Mouse (Mus musculus) kidney, adult 2 months (tissue): ENCODE results near the gene Gm10521.

ENCODE experiments used
- CTCF ChIP-seq: fragments of 200-500 bp; conservative IDR thresholded peaks from 2 replicates; pipeline ENCODE4 v1.5.1; 2011; ENCODE audit warnings: low read depth, mild to moderate bottlenecking, control low read depth, low read length, moderate library complexity, mixed read lengths; ENCODE audit not compliant: insufficient read depth, insufficient read length
- POLR2A ChIP-seq: fragments of 200-500 bp; IDR thresholded peaks from one replicate; pipeline ENCODE4 v1.6.1; 2011; ENCODE audit warnings: low read depth, low read length, control low read depth

DNA sequence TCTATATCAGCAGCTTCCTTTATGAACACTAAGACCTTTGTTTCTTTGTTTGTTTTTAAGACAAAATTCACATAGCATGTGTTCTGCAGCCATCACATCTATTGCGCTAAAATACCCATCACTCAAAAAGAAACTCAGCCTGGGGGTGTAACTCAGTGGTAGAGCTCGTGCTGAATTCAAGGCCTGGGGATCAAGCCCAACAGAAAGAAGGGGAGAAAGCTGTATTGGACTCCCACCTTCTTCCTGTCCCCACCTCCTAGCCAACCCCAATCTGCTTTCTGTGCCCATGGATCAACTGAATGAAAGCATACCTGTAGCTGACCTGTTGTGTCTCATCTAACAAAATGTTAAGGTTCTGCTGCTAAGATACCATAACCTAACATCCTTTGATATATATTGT, 26.2 kb downstream of the Gm10521 start:
- no peak for TF ChIP-seq CTCF
- no peak for TF ChIP-seq POLR2A
